Mouse (Mus musculus) CD4-positive, CD25-positive, alpha-beta regulatory T cell, adult 2 months (primary cell): ENCODE data around the gene Bex2.
"Not testable (repeated sequence)": the region's sequence is repeated elsewhere in the genome, so short reads cannot be mapped to it uniquely, and the experiment has no call there.

Experiments
- DNase-seq: peaks from one replicate; pipeline ENCODE4 v3.0.0-alpha.2; 2012; ENCODE audit warnings: low read depth, low spot score

Bex2 gene

DNA sequence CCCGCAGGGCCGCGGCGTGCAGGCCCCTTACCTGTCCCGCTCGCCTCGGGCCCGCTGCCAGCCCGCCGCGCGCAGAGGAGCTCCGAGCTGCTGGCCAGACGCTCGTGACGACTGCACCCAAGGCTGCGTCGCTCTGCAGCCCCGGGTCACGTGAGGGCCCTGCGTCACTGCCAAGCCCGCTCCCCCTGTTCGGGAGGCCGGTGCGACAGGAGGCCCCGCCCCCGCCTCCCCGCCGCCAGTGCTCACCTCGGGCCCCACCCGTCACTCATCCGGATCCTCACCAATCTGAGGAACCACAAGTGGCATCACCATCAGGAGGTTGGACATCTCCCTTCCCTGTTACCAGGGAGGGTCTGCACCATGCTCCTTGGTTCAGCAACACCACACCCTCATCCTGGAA is at the start of gene Bex2:
Gene Bex2, minus strand, starts transcription at position 217 of the 400 bp plus-strand sequence.
- DNase-seq: peak; percentile 4

DNA sequence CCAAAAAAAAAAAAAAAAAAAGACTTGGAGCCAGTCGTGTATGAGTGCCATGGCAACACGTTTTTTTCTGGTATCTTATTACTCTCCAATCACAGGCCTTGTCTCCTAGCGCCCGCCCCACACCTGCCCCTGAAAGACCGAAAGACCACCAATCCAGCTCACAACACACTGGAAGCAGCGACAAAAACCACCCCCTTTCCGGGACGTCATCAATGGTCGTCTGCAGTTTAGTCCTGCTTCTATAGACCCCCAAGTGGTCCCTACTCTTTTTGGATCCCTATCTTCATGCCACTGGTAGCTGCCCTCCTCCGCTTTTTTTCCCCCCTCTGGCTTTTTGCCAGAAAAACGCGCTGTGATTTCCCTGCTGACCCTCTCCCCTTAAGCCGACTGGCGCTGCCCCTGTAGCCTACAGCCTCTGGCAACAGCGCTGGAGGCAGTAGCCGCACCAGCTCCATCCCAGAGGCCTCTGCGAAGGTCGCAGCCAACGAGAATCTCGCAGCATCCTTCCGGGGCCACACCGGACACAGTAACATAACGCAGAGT is 47.5 kb upstream of the Bex2 start:
- no peak for DNase-seq

- no peak for DNase-seq
Observed at GRCm38 (mm10) chrX:136115015-136115414, 47.0 kb upstream of the Bex2 start.

GRCm38 (mm10) chrX:136107942-136108341 is 39.9 kb upstream of the Bex2 start:
- DNase-seq: peak; percentile 5

GRCm38 (mm10) chrX:136104724-136105088 is 36.7 kb upstream of the Bex2 start:
- peak; percentile 1 for DNase-seq

GRCm38 (mm10) chrX:136104046-136104723 is 36.1 kb upstream of the Bex2 start:
- no peak for DNase-seq

- no peak for DNase-seq
Observed at GRCm38 (mm10) chrX:136094421-136094820, 26.4 kb upstream of the Bex2 start.

DNA sequence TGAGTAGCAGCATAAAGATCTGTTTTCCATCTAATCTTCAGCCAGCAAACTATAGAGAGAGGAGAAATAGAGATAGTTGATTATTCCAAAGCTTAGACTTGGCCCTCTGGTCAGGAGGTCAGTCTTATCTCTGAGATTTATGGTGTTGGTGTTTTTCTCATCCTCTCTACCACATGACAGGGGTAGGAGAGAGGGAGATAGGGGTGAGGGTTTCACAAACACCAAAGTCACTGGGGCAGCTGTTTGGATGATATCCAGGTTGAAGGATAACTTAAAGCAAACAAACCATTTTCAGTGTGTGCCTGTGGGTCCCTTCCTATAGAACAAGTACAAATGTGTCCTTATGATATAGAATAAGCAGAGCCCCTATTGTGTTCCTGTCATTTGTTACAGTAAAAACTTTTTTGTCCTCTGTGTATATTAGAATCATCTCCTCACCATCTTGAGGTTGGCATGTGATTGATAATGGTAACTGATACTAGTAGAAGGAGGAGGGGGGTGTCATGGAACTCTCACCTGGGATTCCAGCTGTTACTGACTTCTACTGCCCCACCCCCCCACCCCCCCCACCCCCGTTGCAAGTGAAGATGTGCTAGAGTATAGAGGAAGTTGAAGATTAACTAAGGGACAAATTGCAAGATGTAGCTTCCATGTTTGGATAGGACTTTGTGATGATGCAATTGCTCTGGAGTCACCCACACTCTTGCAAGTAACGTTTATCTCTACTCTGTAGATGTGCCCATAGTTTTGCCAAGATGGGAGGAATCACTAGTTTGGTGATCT is 24.7 kb upstream of the Bex2 start:
- no peak for DNase-seq

- no peak for DNase-seq
Observed at GRCm38 (mm10) chrX:136085155-136085554, 17.1 kb upstream of the Bex2 start, which contains the start of gene Nxf3. Gene Nxf3, minus strand, starts transcription at chrX:136085255.

DNA sequence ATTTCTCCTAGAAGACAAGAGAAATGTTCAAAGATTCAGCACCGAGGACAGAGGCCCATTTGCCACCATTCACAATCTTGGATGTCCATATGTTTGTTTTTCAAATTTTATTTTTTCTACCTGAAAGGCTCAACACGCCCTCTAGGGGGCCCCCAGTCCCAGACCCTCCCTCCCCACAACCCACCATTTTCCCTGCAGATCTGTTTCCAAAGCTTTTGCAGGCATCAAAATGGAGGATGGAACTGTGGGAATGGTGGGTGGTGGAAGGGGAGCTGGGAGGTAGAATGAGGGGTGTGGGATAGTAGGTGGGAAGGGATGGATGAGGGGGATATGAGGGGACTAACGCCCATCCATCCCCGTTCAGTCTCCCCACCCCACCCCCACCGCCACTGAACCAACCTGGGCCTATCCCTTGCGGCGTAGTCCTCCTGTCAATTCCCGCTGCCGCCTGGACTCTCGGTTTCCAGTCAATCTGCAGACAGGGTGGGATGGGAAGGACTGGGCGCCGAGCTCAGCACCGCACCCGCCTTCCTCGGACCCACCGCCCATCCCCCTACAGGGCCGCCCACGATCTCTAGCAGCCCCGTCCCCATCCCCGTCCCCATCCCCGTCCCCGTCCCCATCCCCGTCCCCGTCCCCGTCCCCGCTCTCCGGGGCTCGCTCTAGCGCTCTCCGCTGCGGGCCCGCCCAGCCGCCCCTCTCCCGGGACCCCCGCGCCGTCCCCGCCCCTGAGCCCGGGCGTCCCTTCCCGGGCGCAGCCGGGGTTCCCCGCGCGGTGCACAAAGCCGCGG is 640 bp downstream of the Bex2 start:
- peak; percentile 0 for DNase-seq

GRCm38 (mm10) chrX:136060698-136061097 is 7.3 kb downstream of the Bex2 start:
- DNase-seq: no peak

DNA sequence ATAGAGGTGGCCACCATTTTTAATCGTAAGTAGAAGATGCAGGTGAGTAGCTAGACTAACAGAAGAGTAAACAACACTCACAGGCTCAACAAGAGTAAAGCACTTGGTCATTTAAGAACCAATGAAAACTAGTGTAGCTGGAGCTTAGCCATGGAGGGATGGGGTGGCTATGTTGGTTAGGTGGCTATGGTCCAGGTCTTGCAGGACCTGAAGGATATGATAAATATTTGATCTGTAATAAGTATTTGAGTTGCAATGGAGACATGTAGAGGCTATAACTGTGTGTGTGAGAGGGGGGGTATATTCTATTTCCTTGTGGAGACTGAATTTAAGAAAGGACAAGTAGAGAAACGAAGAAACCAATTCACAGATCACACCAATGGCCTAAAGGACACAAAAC is 16.8 kb downstream of the Bex2 start:
- DNase-seq: no peak

DNA sequence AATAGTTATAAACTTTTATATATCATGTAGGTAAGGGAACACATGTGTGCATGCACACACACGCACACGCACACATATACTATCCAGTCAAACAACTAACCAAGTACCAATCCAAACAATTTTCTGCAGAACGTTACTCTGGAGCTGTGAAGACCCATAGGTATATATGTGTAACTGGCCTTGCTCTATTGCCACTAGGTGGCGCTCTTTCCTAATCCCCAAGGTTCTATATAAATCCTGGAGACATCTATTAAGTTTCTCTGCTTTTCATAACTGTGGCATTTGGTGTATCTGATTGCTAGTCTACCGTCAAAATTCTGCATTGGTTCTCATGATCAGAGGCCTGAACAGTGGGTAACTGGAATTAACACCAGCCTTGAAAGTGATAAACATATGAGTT is 20.5 kb downstream of the Bex2 start:
- DNase-seq: peak; percentile 58

- no peak for DNase-seq
Observed at GRCm38 (mm10) chrX:136043726-136044125, 24.3 kb downstream of the Bex2 start.

DNA sequence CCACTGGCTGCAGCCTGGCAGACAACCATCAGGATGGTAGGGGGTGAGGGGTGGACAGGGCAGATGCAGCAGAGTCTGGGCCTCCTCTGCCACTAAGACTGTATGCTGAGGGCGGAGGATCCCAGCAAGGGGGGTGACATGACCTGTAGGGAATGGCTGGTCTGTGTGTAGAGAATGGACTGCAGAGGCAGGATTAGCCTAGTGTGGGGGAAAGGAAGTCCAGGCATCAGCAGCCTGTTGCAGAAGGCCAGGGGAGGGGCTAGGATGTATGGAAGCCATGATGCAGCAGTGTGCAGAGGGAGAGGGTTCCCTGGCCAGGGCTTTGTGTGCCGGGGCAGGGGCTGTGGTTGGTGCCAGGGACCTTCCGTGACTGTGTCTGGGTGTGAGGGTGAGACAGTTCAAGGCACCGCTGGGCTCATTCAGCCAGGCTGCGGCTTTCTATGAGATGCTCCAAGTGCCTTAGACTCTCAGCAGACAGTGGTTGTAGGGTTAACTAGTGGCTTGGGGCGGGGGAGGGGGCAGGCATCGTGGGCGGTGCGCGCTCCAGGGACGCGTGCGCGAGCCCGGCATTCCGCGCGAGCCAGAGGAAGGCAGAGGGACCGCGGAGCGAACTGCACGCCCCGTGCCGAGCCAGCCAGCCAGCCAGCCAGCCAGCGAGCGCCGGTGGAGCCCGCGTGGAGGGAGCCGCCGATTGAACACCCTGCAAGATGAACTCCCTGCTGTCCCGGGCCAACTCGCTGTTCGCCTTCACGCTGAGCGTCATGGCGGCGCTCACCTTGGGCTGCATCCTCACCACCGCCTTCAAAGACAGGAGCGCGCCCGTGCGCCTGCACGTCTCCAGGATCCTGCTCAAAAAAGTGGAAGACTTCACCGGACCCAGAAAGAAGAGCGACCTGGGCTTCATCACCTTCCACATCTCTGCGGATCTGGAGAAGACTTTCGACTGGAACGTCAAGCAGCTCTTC is 35.0 kb downstream of the Bex2 start, which contains the start of gene Arxes1:
Gene Arxes1, plus strand, starts transcription at position 569 of the 965 bp plus-strand sequence.
- DNase-seq: not testable (repeated sequence)

DNA sequence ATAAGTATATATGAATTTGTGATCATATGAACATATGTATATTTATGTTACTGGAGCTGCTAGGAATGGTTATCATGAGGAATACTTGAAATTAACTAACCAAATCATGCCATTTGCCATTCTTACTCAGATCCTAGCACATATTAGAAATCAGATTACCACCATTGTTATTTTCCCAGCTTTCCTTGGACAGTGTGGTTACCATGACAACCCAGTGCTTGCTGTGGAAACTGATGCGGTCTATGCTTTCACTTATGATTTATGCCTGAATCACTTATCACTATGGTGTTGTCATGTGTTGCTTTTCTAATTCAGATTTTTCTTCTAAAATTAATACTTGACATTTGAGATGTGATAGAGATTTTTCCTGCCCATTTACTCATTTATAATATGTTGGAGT is 37.7 kb downstream of the Bex2 start:
- DNase-seq: no peak
